Mouse (Mus musculus) gastrocnemius, postnatal 14 days (tissue): ENCODE measurements around the gene Slc6a17. TPM values are rescaled to one million over a fixed set of nuclear protein-coding genes. Genes with fewer than 3 reads are reported as not detected.

ENCODE experiments used
- DNase-seq: peaks from one replicate; pipeline ENCODE4 v3.0.0; 2021; ENCODE audit warnings: mixed read lengths
- intact Hi-C: fragments of 180-260 bp; cut with DNase I; formaldehyde crosslinking; loops from one replicate; pipeline ENCODE4 v1.15.1; 2025; ENCODE audit warnings: low total_unique reads
- long read RNA-seq, 2 experiments: library from polyadenylated mRNA; stranded (forward); transcript quantifications; one replicate each; pipeline ENCODE4 v2.0.0; 2021
- total RNA-seq, 2 experiments: library from RNA; stranded (reverse); gene quantifications; 2 replicates each; pipeline ENCODE4 v1.2.3; 2021

Slc6a17 gene
- under 1 TPM; 0.55 to 0.60 TPM for total RNA-seq
- long read RNA-seq, experiment 1 = 0 reads
- long read RNA-seq, experiment 2 = 0 reads

DNA sequence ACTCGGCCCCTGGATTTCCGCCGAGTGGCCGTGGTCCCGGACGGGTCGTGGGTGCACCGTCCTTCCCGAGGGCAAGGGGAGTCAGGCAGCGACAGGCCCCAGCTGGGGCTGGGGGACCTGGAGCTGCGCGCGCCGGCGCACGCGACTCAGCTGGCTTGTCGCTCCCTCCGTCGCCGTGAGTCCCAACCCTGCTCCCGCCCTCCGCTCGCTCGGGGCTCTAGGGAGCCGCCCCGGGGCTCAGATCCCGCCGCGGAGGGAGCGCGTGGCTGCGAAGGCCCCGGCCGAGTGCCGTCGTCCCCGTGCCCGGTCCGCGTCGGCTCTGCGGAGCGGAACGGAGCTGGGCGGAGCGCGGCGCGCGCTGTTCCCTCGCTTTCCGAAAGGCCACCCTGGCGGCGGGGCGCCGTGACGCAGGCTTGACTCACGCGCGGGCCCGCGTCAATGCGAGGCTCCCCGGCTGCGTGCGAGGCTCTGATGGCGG, at the start of gene Slc6a17:
Gene Slc6a17 (minus strand): TSS at position 388 of the 478 bp plus-strand sequence.
- intact Hi-C loops = no loop called here
- DNase-seq = peak; percentile 18

DNA sequence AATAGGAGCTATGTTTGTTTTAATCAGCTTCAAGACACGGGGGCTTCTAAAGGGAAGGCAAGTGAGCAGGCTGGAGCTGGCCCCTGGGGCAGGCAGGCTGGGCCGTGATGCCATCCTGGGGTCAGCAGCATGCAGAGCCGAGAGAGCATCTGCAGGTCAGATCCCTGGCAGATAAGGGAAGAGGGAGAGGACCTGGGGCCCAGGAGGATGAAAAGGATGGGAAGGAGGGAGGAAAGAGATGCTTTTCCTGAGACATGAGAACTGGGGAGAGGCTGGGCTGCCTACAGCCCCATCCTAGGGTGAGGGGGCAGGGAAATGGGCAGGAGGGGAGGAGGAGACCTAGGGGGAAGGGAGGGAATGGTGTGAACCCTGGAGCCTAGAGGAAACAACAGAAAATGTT, 47.5 kb upstream of the Slc6a17 start:
- DNase-seq = no peak
- intact Hi-C loops = no loop called here

DNA sequence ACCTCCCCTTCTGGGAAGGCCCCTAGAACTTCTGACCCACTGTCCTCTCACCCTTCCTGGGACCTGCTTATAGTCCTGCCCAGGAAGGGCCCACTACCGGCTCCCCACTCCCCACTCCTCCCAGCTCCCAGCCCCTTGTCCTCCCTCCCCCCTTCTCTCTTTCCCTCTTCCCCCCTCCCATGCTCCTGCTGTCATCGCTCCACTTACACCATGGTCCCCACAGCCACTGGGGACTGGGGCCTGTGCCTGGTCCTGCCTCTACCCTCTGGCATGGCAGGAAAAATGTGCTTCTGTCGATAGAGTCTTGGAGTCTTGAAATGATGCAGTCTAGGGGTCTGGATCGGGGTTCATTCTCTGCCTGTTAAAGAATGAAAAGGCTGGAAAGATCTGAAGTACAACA, 46.1 kb upstream of the Slc6a17 start:
- DNase-seq = no peak
- intact Hi-C loops = no loop called here

DNA sequence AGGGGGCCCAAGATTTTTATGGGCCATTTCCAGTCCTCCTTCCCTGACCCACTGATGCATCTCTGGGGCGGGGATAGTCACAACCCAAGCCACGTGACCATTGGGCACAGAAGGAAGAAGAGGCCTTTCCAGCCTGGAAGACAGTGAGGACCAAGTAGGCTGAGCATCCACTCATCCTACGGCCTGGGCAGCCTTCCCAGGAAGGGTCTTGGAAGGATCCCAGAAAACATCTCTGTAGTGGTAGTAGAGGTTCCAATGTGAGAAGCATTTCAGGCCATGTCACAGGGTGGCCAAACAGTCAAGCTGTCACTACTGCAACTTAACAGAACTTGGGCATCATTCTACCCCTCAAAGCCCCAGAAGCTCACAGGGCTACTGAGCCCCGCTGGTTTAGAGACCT, 44.8 kb upstream of the Slc6a17 start:
- intact Hi-C loops = no loop called here
- DNase-seq = no peak

DNA sequence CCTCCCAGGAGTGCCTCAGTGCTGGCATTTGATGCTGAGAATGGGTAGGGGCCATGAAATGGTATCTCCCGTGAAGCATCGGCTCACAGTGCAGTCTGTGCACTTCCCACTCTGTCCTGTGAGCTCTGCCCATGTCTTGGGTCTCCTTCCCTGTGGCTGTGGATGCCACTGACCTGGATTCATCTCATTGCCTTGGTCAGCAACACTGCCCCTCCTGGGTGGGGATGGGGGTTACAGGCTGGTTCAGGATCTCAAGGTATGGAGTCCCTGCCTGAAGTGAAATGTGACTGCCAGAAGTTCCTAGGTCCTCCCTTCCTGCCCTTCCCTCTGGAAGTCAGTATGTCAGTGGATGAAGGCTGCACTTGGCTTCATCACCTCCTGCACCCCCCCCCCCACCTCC, 44.3 kb upstream of the Slc6a17 start:
- intact Hi-C loops = no loop called here
- no peak for DNase-seq

DNA sequence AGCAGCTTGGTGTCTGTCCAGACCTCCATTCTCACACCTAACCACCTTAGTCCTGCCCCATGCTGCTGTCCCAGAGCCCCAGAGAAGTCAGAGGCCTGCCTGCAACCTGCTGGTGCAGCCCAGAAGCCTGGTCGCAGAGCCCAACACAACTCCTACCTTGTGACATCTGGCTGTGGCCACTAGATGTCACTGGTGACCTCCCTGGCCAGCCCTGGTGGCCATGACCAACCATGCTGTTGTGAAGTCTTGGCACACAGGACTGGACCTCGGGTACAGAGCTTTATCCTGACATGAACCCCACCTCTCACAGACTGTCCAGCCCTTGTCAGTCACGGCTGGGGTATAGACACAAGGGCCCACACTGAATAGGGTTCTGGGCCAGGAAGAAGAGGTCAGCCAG, 41.4 kb upstream of the Slc6a17 start:
- DNase-seq = peak; percentile 76
- intact Hi-C loops = no loop called here

DNA sequence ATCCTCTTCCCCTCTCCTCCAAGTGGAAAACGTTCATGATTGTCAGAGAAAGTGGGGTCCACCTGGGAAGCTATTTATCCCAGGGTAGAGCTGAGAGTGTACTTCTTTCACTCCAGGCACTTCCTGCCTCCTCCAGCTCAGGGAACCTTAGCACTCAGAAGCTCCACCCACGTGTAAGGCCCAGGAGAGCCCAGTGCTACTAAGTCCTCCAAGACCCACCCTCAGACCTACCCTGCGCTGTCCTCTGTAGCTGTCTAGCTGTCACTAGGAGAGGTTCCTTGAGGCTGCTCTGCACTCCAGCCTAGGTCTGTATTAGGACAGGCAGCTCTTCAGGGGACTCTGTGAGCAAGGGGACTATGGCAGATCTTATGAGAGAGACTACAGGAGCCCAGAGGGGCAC, 40.9 kb upstream of the Slc6a17 start:
- DNase-seq = no peak
- intact Hi-C loops = no loop called here

DNA sequence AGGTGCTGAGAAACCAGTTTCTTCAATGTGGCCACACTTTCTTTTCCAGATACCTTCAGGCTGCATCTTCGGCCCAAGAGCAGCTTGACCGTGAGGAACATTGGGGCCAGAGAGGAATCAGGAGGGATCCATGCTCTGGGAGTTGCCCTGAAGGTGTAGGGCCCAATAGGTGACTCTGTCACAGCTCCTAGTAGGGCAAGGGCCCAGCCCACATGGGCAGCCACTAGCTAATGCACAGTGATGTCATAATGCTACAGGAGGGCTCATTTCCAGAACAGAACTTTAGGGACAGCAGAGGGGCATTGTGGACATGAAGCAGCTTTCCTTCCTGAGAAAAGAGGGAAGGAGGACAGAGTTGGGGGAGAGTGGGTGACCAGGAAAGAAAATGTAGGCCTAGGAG, 37.0 kb upstream of the Slc6a17 start, which contains the start of gene Ubl4b:
Gene Ubl4b (minus strand): TSS at position 232 of the 400 bp plus-strand sequence.
- no peak for DNase-seq
- intact Hi-C loops = no loop called here

DNA sequence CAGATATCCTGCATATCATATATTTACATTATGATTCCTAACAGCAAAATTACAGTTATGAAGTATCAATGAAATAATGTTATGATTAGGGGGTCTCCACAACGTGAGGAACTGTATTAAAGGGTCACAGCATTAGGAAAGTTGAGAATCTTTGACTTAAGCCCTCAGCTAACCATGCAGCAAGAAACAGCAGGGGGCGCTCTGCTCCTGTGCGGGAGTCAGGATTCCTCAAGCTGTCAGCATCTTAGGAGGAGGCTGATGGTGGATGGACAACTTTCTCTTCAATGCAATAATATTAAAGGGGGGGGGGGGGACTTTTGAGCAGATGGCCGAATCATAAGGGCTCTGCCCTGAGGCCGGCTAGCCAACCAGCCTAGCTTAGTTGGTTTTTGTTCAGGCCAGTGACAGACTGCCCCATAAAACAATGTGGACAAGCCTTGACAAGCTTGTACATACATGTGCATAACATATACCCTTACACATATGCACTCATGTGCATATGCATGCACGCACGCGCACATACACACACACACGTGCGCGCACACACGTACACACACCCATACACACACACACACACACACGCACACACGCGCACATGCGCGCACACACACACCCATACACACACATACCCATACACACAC, 32.7 kb upstream of the Slc6a17 start:
- intact Hi-C loops = no loop called here
- DNase-seq = peak; percentile 59

DNA sequence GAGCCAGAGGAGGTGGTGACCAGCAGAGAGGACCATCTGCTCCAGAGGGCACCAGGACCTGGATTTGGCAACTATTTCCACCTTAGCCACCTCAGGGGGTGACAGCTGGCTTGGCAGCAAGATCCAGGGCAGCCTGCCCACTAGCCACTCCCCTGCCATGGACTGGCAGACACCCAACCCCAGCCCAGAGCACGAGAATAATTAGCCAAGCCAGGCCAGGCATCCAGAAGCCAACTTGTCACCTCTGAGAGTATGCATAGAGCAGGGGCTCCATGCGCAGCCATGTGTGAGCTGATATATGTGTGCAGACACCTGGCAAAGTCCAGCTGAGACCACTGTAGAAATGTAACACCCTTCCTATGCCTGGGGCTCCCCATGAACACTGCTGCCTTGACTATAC, 29.1 kb upstream of the Slc6a17 start:
- no peak for DNase-seq
- intact Hi-C loops = no loop called here

DNA sequence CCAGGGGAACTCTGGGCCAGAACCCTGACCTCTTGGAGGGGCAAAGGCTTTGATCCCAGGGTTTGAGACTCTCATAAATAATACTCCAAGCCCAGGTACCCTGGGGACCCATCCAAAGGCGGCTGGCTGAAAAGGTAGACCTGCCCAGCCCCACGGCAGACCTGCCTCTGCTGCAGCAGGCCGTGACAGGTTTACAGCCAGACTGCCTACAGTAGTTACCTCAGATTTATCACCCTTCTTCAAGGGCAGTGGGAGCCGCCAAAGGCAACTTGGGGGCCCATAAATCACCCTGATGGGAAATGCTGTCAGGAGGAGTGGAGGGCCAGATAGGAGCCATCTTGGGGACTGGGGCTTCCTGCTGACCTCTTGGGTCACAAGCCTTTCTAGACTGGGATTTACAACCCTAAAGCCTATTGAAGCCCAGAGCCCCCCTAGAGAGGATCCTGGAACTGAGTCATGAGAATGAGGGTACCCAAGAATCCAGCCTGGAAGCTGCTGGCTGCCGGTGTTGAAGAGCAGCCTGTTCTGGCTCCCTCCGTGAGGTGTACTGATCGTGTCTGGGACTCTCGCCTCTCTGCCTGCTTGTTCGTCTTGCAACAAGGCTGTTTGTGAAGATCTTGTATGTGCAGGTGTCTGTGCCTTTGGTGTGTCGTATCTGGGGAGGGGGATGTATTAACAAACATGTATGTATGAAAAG, 28.0 kb upstream of the Slc6a17 start:
- intact Hi-C loops = no loop called here
- no peak for DNase-seq

DNA sequence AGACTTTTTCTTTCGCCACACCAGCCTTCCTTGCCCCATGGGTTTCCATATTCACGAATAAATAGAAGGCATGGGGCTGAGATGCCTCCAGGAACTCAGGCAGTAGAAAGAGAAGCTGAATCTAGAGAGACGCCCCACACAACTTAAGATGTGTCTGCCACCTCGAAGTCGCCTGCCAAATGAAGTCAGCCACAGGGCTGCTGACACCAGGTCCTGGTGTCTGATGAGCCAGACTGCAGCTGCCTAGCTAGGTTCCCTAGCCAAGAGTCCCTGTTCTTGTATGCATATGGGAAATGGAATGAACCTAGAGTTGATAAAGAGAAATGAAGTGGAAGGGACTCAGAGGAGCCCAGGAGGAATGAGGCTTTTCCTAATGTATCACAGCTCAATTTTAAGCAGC, 27.5 kb upstream of the Slc6a17 start:
- intact Hi-C loops = no loop called here
- DNase-seq = no peak

DNA sequence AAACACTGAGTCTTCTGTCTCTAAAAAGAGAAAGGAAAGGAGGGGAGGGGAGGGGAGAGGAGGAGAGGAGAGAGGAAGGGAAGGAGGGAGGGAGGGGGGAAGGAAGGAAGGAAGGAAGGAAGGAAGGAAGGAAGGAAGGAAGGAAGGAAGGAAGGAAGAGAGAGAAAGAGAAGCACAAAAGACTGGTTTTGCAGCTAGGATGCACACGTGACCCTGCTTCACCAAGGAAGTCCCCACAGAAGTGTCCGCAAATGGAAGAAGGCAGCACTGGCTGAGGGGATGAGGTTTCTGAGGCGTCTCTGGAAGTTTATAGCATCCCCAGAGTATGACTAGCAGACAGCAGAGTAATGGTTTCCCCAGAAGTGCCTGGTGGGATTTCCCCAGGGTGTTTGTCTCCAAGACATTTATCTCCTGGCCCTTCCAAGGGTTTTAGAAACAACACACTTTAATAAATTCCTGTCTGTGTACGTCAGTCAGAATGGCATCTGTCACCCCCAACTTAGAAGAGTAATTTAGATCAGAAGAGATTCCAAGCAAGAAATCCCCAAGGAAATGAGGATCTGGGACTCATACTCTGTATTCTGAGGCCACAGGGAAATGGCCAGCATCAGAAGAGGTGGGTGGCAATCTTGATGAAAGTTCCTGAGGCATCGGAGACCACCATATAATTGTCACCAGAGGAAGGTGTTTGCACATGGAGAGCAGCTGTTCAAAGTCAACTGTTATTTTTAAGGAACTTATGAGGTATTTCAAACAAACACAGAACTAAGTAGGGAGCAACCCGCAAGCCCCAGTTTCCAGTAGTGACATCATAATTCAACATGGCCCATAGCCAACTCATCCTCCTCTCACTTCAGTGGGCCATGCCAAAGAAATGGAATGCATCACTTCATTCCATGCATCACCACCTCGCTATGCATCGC, 25.6 kb upstream of the Slc6a17 start:
- no peak for DNase-seq
- intact Hi-C loops = no loop called here

DNA sequence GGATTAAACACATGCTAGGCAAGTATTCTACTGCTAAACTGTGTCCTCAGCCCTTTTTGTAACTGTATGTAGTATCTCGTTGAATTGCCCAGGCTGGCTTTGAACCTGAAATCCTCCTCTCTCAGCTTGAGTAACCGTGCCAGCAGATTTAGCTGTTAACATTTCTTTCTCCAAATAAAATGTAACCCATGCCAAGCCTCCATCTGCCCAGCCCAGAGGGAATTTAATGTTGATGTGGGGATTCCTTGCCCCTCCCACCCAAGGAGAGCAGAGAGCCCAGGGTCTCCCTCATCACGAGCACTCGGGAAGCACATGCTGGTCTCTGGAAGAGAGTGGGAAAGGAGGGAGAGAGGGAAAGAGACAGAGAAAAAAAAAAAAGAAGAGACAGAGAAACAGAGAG, 24.8 kb upstream of the Slc6a17 start:
- no peak for DNase-seq
- intact Hi-C loops = no loop called here

DNA sequence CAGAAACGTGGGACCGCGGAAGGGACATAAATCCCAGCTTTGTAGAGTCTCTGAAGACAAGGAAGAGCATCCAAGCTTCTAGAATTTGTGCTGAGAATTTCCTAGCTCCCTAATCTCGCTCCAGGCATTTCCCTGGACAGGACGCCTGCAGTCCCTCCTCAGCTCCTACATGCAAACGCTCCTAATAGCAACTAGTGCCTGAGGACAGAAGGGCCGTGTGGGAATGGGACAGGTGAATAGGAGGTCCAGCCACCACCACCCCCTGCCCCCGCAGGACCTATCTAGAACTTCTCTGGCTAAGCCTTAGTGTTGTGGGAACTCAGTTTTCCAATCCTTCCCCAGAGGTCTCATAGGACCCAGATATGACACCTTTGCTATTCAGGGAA, 19.7 kb upstream of the Slc6a17 start:
- intact Hi-C loops = no loop called here

DNA sequence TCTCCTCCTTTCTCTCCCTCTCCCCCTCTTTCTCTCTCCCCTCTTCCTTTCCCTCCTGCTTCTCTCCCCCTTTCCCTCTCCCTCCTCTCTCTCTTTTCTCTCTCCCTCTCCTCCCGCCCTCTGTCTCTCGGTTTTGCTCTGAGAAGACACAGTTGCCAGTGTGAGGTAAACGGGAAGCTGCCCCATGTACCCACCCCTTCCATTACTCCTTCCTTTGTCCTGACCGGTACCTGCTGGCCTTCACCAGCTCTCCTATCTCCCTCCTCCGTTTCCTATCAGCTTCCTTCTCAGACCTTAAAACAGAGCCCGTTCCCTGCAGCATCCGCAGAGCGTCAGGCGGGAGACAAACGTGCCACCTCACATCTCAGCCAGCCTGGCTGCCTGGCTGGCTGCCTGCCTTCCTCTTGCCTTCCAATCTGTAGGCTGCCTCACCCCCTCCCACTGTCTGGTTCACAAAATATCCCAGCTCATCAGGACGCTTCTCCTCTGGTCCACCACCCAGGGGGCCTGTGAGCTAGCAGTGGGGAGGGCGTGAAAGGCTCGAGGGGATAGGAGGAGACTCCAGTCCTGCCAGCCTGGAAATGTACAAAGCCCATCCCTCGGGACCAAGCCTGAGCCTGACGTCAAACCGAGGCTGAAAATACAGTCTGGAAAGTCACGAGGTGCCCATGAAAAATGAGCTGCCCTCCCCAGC, 19.1 kb upstream of the Slc6a17 start:
- DNase-seq = peak; percentile 13
- intact Hi-C loops = no loop called here

More for the DNA sequence above, 19.7 kb upstream of the Slc6a17 start:
- DNase-seq = no peak

DNA sequence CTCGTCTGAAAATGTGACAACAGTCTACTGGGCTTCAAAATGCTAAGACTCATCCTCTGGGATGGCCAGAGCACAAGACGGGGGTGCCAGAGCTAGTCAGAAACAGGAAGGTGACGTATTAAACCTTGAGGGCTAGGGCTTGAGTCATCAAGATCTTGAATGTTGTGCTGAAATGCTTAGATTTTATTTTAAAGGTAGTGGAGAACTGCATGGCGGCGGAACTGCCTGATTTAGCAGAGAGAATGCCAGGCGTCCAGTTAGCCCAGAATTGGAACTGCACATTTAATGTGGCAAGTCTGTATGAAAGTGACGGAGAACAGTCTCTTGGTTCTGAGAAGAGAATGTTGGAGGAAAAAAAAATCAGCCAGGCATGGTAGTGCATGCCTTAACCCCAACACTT, 17.1 kb upstream of the Slc6a17 start:
- intact Hi-C loops = no loop called here

DNA sequence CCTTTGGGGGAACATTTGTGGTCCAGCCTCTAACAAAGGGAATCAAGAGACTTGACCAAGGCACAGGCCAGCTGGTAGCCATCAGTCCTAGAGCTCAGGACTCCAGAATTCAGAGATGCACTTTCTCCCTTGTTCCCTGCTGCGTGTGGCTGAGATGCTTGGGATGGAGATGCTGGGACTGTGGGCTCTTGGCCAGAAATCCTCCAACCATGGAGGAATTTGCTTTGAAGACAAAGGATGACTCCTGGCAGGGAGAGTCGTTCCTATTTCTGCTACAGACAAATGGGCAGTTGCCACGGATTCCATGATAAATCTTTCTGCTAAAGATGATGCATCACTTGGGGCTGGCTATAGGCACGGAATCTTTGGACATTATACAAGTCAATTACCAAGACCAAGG, 15.7 kb upstream of the Slc6a17 start:
- intact Hi-C loops = no loop called here
- DNase-seq = no peak

More for the DNA sequence above, 17.1 kb upstream of the Slc6a17 start:
- DNase-seq = no peak

DNA sequence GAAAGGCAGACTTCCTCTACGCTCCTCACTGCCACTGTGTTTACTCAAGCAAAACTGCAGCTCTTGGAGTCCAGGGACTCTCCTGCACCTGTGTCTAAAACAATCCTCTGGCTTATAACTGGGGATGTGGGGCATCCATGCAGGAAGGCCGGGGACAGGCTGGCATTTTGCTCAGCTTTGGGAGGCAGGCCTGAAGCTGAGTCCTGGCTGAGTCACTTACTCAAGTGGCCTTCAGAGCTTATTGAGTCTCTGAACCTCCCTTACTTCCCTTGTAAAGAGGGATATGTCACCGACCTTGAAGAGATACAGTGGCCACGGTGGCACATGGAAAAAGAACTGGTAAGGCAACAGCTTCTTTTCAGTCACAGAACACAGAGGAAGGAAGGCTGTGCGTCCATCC, 12.8 kb upstream of the Slc6a17 start:
- intact Hi-C loops = no loop called here
- DNase-seq = no peak

DNA sequence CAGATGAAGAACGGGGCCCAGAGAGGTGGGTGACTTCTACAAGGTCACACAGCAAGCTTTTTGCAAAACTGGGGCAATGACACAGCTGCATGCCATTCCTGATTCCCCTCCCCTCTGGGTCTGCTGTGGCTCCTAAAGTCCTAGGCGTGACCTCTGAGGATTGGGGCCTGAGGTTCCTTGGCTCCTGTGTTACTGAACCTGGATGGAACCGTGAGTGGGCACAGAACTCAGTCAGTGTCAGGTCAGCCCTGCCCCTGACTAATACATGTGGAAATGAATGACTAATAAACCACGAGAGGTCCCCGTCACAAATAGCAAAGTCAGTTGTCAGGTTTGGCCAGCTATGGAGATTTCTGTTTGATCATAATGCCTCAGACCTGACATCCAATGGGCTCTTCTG, 11.4 kb upstream of the Slc6a17 start:
- no peak for DNase-seq
- intact Hi-C loops = no loop called here
